Mouse (Mus musculus): Measurements from ENCODE around the gene Spns3. TPM values are rescaled to one million over a fixed set of nuclear protein-coding genes. Genes with fewer than 3 reads are reported as not detected.

Gene Spns3
- 0.11 TPM in 1 of 2 replicates, not detected in the other for polyA plus RNA-seq (2015; fragmentation: Nextera tagmentation; extraction: Ambion mirVana)

DNA sequence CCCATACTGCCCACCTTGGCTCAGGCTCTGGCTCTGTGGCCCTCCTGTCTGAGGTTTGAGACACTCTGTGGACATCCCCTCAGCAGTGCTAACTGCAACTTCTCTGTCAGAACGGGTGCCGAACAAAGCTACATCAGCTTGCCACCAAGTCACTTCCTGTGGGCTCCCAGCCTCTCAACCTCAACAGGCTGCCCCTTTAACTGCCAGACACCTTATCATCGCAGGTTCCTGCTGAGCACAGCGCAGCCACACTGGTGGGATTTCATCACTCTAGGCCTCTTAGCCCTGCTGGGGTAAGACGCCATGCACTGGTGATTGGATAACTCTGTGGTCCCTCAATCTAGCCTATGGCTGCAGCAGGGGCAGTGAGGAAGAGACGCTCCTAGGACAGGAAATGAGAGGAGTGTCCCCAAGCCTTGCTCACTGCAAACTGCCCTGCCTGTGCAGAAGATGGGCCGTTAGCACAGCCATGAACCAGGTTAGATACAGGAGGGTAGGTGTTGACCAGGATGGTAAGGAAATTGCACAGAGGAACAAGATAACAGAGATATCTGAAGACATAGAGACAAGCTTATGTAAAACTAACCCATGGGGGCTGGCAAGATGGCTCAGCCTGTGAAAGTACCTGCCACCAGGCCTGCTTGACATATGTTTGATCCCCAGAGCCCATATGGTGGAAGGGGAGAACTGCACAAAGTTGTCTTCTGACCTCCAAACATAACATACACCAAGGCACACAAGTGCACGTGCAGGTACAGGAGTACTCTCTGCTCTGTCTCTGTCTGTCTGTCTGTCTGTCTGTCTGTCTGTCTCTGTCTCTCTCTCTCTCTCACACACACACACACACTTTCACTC is at the start of gene Spns3:
Gene Spns3 (minus strand): TSS at position 373 of the 855 bp plus-strand sequence.

DNA sequence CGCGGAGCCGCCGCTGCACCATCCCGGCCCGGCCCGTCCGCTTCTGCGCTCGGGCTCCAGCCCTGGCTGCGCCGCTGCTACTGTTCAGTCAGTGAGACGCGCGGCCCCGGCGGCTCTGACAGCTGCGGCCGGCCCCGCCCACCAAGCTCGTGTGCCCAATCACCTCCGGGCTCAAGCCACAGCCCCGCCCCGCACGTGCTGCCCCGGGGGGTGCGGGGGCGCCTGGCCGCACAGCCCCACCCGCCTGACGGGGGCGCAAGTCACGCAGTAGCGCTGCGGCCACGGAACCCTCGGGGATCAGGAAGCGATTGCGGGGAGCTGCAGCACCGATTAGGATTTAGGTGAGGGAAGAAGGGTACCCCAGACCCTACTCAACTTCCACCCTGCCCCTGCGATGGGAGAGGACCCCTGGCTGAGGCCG is 60.4 kb downstream of the Spns3 start, which contains the start of gene Spns2:
Gene Spns2 (minus strand): TSS at position 24 of the 421 bp plus-strand sequence.

Other genes starting within 250 kb of the Spns3 start
- 18.4 and 19.3 TPM in 2 replicates for gene Xaf1, start 248.9 kb downstream of the Spns3 start, polyA plus RNA-seq (2015; fragmentation: Nextera tagmentation; extraction: Ambion mirVana)
- not detected in 2 replicates for gene Fbxo39, start 236.1 kb downstream of the Spns3 start, polyA plus RNA-seq (2015; fragmentation: Nextera tagmentation; extraction: Ambion mirVana)
- gene Tekt1, start 188.1 kb downstream of the Spns3 start, polyA plus RNA-seq (2015; fragmentation: Nextera tagmentation; extraction: Ambion mirVana): 1.0 and 1.2 TPM in 2 replicates
- 208 and 220 TPM in 2 replicates for gene Smtnl2, start 138.8 kb downstream of the Spns3 start, polyA plus RNA-seq (2015; fragmentation: Nextera tagmentation; extraction: Ambion mirVana)
- gene Ggt6, start 115.0 kb downstream of the Spns3 start, polyA plus RNA-seq (2015; fragmentation: Nextera tagmentation; extraction: Ambion mirVana): 0.08 and 0.69 TPM in 2 replicates
- 60.2 and 61.9 TPM in 2 replicates for gene Mybbp1a, start 109.2 kb downstream of the Spns3 start, polyA plus RNA-seq (2015; fragmentation: Nextera tagmentation; extraction: Ambion mirVana)
- gene Spns2, start 60.6 kb downstream of the Spns3 start, polyA plus RNA-seq (2015; fragmentation: Nextera tagmentation; extraction: Ambion mirVana): 2.9 and 3.3 TPM in 2 replicates
- 44.5 and 45.3 TPM in 2 replicates for gene Ube2g1, start 56.8 kb upstream of the Spns3 start, polyA plus RNA-seq (2015; fragmentation: Nextera tagmentation; extraction: Ambion mirVana)
- 6.1 and 7.6 TPM in 2 replicates for gene Ankfy1, start 139.5 kb upstream of the Spns3 start, polyA plus RNA-seq (2015; fragmentation: Nextera tagmentation; extraction: Ambion mirVana)
- gene Cyb5d2, start 245.6 kb upstream of the Spns3 start, polyA plus RNA-seq (2015; fragmentation: Nextera tagmentation; extraction: Ambion mirVana): 7.9 and 8.2 TPM in 2 replicates
- gene Zzef1, start 245.7 kb upstream of the Spns3 start, polyA plus RNA-seq (2015; fragmentation: Nextera tagmentation; extraction: Ambion mirVana): 5.0 and 6.4 TPM in 2 replicates

Measured in skeletal muscle tissue, postnatal 0 days (tissue).